Mouse (Mus musculus) midbrain, embryonic 16.5 days (tissue): ENCODE data around the gene B4gat1. TPM values are rescaled to one million over a fixed set of nuclear protein-coding genes. Genes with fewer than 3 reads are reported as not detected.
"Not testable (repeated sequence)": the region's sequence is repeated elsewhere in the genome, so short reads cannot be mapped to it uniquely, and the experiment has no call there.

Experiments used
- ATAC-seq: fragments of 200-750 bp; cut with Nextera tagmentation; 2 replicates; pipeline ENCODE4 v1.8.0; 2017; ENCODE audit warnings: moderate TSS enrichment
- H3K27ac ChIP-seq: fragments of 300-500 bp; sonication (generic); 2 replicates; pipeline ENCODE4 v1.5.1; 2014; ENCODE audit warnings: mild to moderate bottlenecking, low read length, mixed read lengths
- H3K27me3 ChIP-seq: fragments of 300-500 bp; sonication (generic); 2 replicates; pipeline ENCODE4 v1.6.1; 2014; ENCODE audit warnings: low read depth, low read length, mixed read lengths; ENCODE audit not compliant: control insufficient read depth, insufficient read depth
- H3K36me3 ChIP-seq: fragments of 300-500 bp; sonication (generic); 2 replicates; pipeline ENCODE4 v1.6.1; 2014; ENCODE audit warnings: mild to moderate bottlenecking, low read length, moderate library complexity, mixed read lengths; ENCODE audit not compliant: control insufficient read depth, insufficient read depth
- H3K4me1 ChIP-seq: fragments of 300-500 bp; sonication (generic); 2 replicates; pipeline ENCODE4 v1.6.1; 2014; ENCODE audit warnings: mild to moderate bottlenecking, low read length, mixed read lengths; ENCODE audit not compliant: control insufficient read depth, insufficient read depth
- H3K4me2 ChIP-seq: fragments of 300-500 bp; sonication (generic); 2 replicates; pipeline ENCODE4 v1.6.1; 2014; ENCODE audit warnings: mild to moderate bottlenecking, low read length, mixed read lengths
- H3K4me3 ChIP-seq: fragments of 300-500 bp; sonication (generic); 2 replicates; pipeline ENCODE4 v1.5.1; 2014; ENCODE audit warnings: low read depth, mild to moderate bottlenecking, low read length, moderate library complexity, mixed read lengths
- H3K9ac ChIP-seq: fragments of 300-500 bp; sonication (generic); 2 replicates; pipeline ENCODE4 v1.6.1; 2014; ENCODE audit warnings: low read depth, low read length, mixed read lengths
- H3K9me3 ChIP-seq: fragments of 300-500 bp; sonication (generic); replicated peaks from 2 replicates; pipeline ENCODE4 v1.6.1; 2014; ENCODE audit warnings: mild to moderate bottlenecking, low read length, mixed read lengths; ENCODE audit not compliant: control insufficient read depth, poor library complexity, severe bottlenecking
- WGBS: fragments of 180-500 bp; shearing (Covaris S2); extraction: QIAGEN DNeasy Blood & Tissue Kit; methylation state at CpG from one replicate; pipeline ENCODE4 v1.1.7; 2014; 5-methylcytosine and 5-hydroxymethylcytosine counted together
- polyA plus RNA-seq: library from polyadenylated mRNA; unstranded; fragments of >200 nt; fragmentation: Nextera tagmentation; extraction: Ambion mirVana; gene quantifications from 2 replicates; pipeline ENCODE4 v1.2.1, GENCODE M21; 2015

B4gat1 gene
- polyA plus RNA-seq, 1 experiment from 2014 or later: 102 TPM

DNA sequence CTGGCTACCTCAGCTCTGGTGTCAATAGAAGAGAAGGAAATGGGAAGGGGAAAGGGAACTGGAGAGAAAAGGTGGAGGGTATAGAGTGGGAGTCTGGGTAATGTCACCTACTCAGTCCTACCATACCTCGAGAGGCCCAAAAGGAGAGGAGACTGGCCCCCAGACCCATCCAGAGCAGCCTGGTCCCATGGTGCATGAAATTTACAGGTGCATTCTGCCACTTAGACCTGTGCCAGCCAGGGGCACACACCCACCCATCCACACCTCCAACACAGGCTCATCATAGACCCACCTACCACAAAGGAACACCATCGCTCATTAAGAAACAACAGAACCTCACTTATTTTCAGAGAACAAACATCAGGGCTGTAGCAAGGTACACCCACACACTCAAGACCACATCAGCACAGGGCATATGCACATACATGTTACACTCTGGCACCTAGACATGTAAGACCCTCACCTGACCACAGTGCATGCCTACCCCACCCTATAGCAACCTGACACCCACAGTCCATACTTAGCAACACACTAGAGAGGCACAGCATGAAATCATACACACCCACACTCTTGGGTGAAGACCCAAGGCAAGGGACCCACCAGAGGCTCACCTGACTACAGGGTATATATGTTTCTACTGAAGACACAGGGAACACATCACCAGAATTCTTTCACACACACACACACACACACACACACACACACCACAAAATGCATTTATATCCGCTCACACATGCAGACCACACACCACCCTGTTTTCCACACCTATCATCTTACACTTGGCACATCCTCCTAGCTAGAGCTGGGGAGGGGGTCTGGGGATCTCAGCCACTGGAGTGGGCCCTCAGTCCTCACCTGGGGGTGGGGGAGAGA lies 45.6 kb downstream of the B4gat1 start:
- Histone ChIP-seq H3K9ac (peak overlapping the region; percentile 87), H3K4me2 (peak overlapping the region; percentile 78), H3K36me3 (peaks cover 5% of the 10 kb centered on the region; the same call in 1 of the 2 replicates), H3K4me3 (peak overlapping the region; percentile 70), H3K27ac (peak overlapping the region; percentile 32; the same call in 1 of the 2 replicates), H3K27me3 (peaks cover 47% of the 10 kb centered on the region), H3K4me1 (peaks cover 14% of the 10 kb centered on the region), H3K9me3 (no peaks in the 10 kb centered on the region)
- ATAC-seq: no peak
- WGBS: 72% methylated on average over 3 of the region's 3 CpGs

GRCm38 (mm10) chr19:5084834-5085144 lies 46.2 kb downstream of the B4gat1 start:
- Histone ChIP-seq H3K9ac (peak overlapping the region; percentile 87), H3K27ac (peak overlapping the region; percentile 32), H3K27me3 (peaks cover 47% of the 10 kb centered on the region), H3K4me1 (peaks cover 19% of the 10 kb centered on the region), H3K9me3 (no peaks in the 10 kb centered on the region), H3K36me3 (peaks cover 5% of the 10 kb centered on the region; the same call in 1 of the 2 replicates), H3K4me2 (peak overlapping the region; percentile 78), H3K4me3 (peak overlapping the region; percentile 70)
- 7% methylated on average over 15 of the region's 15 CpGs for WGBS
- ATAC-seq: no peak

- Histone ChIP-seq H3K4me3 (peak within 1 kb of the TSS; percentile 70), H3K9ac (peak within 1 kb of the TSS; percentile 87), H3K9me3 (no peaks in the 10 kb centered on the region), H3K4me1 (peaks cover 19% of the 10 kb centered on the region), H3K4me2 (peak within 1 kb of the TSS; percentile 78), H3K27ac (peak within 1 kb of the TSS; percentile 32), H3K27me3 (peaks cover 41% of the 10 kb centered on the region), H3K36me3 (peaks cover 5% of the 10 kb centered on the region; the same call in 1 of the 2 replicates)
- under 1% methylated on average over 67 of the region's 69 CpGs for WGBS
- ATAC-seq: no peak
Observed at GRCm38 (mm10) chr19:5085145-5085863, 46.7 kb downstream of the B4gat1 start, which contains the start of gene Tmem151a. Tmem151a (minus strand) TSS chr19:5085531.

DNA sequence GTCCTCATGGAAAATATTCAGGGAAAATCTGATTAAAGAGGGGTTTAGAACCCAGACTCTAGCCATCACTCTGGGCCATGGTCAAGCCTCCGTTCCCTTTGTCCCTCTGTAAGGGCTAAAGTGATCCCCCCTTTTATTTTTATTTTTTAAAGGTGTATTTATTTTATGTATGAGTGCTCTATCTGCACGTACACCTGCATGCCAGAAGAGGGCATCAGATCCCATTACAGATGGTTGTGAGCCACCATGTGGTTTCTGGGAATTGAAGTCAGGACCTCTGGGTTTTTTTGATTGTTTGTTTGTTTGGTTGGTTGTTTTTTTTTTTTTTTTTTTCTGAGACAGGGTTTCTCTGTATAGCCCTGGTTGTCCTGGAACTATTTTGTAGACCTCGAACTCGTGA lies 47.9 kb downstream of the B4gat1 start:
- Histone ChIP-seq H3K27me3 (peaks cover 29% of the 10 kb centered on the region), H3K4me1 (peaks cover 19% of the 10 kb centered on the region)
- H3K27ac ChIP-seq, ATAC-seq, H3K9ac ChIP-seq, H3K9me3 ChIP-seq, H3K4me2 ChIP-seq, H3K4me3 ChIP-seq, H3K36me3 ChIP-seq: not testable (repeated sequence)
- WGBS: 53% methylated on average over 4 of the region's 4 CpGs

- WGBS: under 1% methylated on average over 58 of the region's 58 CpGs
Observed at GRCm38 (mm10) chr19:5087884-5088728, 49.5 kb downstream of the B4gat1 start, which contains the start of gene Yif1a. Yif1a (plus strand) TSS chr19:5088538.

GRCm38 (mm10) chr19:5089324-5089723 lies 50.7 kb downstream of the B4gat1 start:
- Histone ChIP-seq H3K4me3 (peak overlapping the region; percentile 52), H3K27me3 (peaks cover 5% of the 10 kb centered on the region), H3K4me2 (peak overlapping the region; percentile 69), H3K4me1 (peaks cover 28% of the 10 kb centered on the region), H3K9ac (peak overlapping the region; percentile 68), H3K36me3 (peaks cover 19% of the 10 kb centered on the region), H3K27ac (no peak overlapping the region), H3K9me3 (no peaks in the 10 kb centered on the region)
- ATAC-seq: no peak
- WGBS: 87% methylated on average over 4 of the region's 4 CpGs

More at GRCm38 (mm10) chr19:5087884-5088728, 49.5 kb downstream of the B4gat1 start, which contains the start of gene Yif1a:
- Histone ChIP-seq H3K36me3 (peaks cover 12% of the 10 kb centered on the region), H3K9ac (peak within 1 kb of the TSS; percentile 71), H3K4me2 (peak within 1 kb of the TSS; percentile 75), H3K4me1 (peaks cover 19% of the 10 kb centered on the region), H3K27ac (peak within 1 kb of the TSS; percentile 90), H3K9me3 (no peaks in the 10 kb centered on the region), H3K4me3 (peak within 1 kb of the TSS; percentile 52), H3K27me3 (peaks cover 13% of the 10 kb centered on the region)
- ATAC-seq: peak; percentile 94

Other genes starting within 250 kb of the B4gat1 start
- 78.8 and 87.2 TPM in 2 replicates for gene Rbm4, start 244.9 kb upstream of the B4gat1 start, polyA plus RNA-seq
- gene Gm21992, start 227.2 kb upstream of the B4gat1 start, polyA plus RNA-seq: 19.0 and 21.2 TPM in 2 replicates
- 60.3 and 67.8 TPM in 2 replicates for gene Rbm14, start 227.2 kb upstream of the B4gat1 start, polyA plus RNA-seq
- 33.3 and 42.5 TPM in 2 replicates for gene Ccs, start 199.5 kb upstream of the B4gat1 start, polyA plus RNA-seq
- gene Ccdc87, start 199.5 kb upstream of the B4gat1 start, polyA plus RNA-seq: 0.77 and 0.99 TPM in 2 replicates
- gene Ctsf, start 183.7 kb upstream of the B4gat1 start, polyA plus RNA-seq: 85.8 and 87.4 TPM in 2 replicates
- gene Actn3, start 160.9 kb upstream of the B4gat1 start, polyA plus RNA-seq: 1.9 and 2.4 TPM in 2 replicates
- gene Zdhhc24, start 160.2 kb upstream of the B4gat1 start, polyA plus RNA-seq: 22.7 and 26.1 TPM in 2 replicates
- 9.6 and 9.7 TPM in 2 replicates for gene Bbs1, start 132.2 kb upstream of the B4gat1 start, polyA plus RNA-seq
- 108 and 109 TPM in 2 replicates for gene Dpp3, start 110.5 kb upstream of the B4gat1 start, polyA plus RNA-seq
- gene Peli3, start 95.7 kb upstream of the B4gat1 start, polyA plus RNA-seq: 11.3 and 17.0 TPM in 2 replicates
- 101 and 107 TPM in 2 replicates for gene Mrpl11, start 76.7 kb upstream of the B4gat1 start, polyA plus RNA-seq
- 0.58 and 0.82 TPM in 2 replicates for gene Npas4, start 48.5 kb upstream of the B4gat1 start, polyA plus RNA-seq
- gene Slc29a2, start 15.0 kb upstream of the B4gat1 start, polyA plus RNA-seq: 12.1 and 16.0 TPM in 2 replicates
- gene AC124502.3, start 65 bp downstream of the B4gat1 start, polyA plus RNA-seq: 2.9 and 4.2 TPM in 2 replicates
- 26.8 and 36.2 TPM in 2 replicates for gene Brms1, start 2.5 kb downstream of the B4gat1 start, polyA plus RNA-seq
- gene Rin1, start 11.7 kb downstream of the B4gat1 start, polyA plus RNA-seq: 1.5 and 1.8 TPM in 2 replicates
- 16.0 and 16.5 TPM in 2 replicates for gene Cd248, start 29.3 kb downstream of the B4gat1 start, polyA plus RNA-seq
- 22.7 and 31.9 TPM in 2 replicates for gene Tmem151a, start 46.7 kb downstream of the B4gat1 start, polyA plus RNA-seq
- 39.8 and 46.6 TPM in 2 replicates for gene Yif1a, start 49.7 kb downstream of the B4gat1 start, polyA plus RNA-seq
- 430 and 432 TPM in 2 replicates for gene Cnih2, start 59.7 kb downstream of the B4gat1 start, polyA plus RNA-seq
- 201 and 206 TPM in 2 replicates for gene Rab1b, start 68.2 kb downstream of the B4gat1 start, polyA plus RNA-seq
- gene Klc2, start 79.7 kb downstream of the B4gat1 start, polyA plus RNA-seq: 71.4 and 76.5 TPM in 2 replicates
- gene Pacs1, start 234.3 kb downstream of the B4gat1 start, polyA plus RNA-seq: 50.7 and 52.2 TPM in 2 replicates